Mouse (Mus musculus) myocyte (in vitro differentiated cells): ENCODE data around the gene Grb14.

Source experiments
- CEBPB ChIP-seq: IDR thresholded peaks from 2 replicates; pipeline ENCODE4 v1.6.1; 2011; ENCODE audit warnings: mild to moderate bottlenecking, moderate library complexity; ENCODE audit not compliant: poor library complexity, insufficient read depth, severe bottlenecking
- E2F4 ChIP-seq: IDR thresholded peaks from one replicate; pipeline ENCODE4 v1.6.1; 2011; ENCODE audit warnings: mild to moderate bottlenecking, control low read depth, moderate library complexity; ENCODE audit not compliant: insufficient read depth
- MAX ChIP-seq: IDR thresholded peaks from one replicate; pipeline ENCODE4 v1.6.1; 2011; ENCODE audit warnings: low read depth, mild to moderate bottlenecking, control low read depth
- MYOD1 ChIP-seq, 3 experiments: IDR thresholded peaks; one replicate each; pipeline ENCODE4 v1.6.1; 2011; ENCODE audit warnings: control low read depth in 2 of 3, low read depth in 2 of 3, mild to moderate bottlenecking in 2 of 3, moderate library complexity in 1 of 3; ENCODE audit not compliant: insufficient read length in 2 of 3, control insufficient read depth in 1 of 3
- MYOG ChIP-seq, 3 experiments: IDR thresholded peaks; one replicate each; pipeline ENCODE4 v1.6.1; 2011; ENCODE audit warnings: control low read depth in 2 of 3, low read depth in 2 of 3, mild to moderate bottlenecking in 2 of 3; ENCODE audit not compliant: insufficient read length in 2 of 3, control insufficient read depth in 1 of 3, insufficient read depth in 1 of 3
- POLR2A ChIP-seq: IDR thresholded peaks from one replicate; pipeline ENCODE4 v1.6.1; 2011; ENCODE audit warnings: low read depth, mild to moderate bottlenecking, control low read depth, moderate library complexity; ENCODE audit not compliant: insufficient read length
- POLR2AphosphoS2 ChIP-seq: IDR thresholded peaks from one replicate; pipeline ENCODE4 v1.6.1; 2011; ENCODE audit warnings: low read depth, control low read depth; ENCODE audit not compliant: insufficient read length
- TCF12 ChIP-seq: IDR thresholded peaks from one replicate; pipeline ENCODE4 v1.6.1; 2011; ENCODE audit warnings: mild to moderate bottlenecking, control low read depth; ENCODE audit not compliant: poor library complexity, insufficient read depth, severe bottlenecking
- TCF3 ChIP-seq: IDR thresholded peaks from one replicate; pipeline ENCODE4 v1.6.1; 2011; ENCODE audit warnings: low read depth, control low read depth; ENCODE audit not compliant: insufficient read length
- USF1 ChIP-seq: IDR thresholded peaks from one replicate; pipeline ENCODE4 v1.6.1; 2011; ENCODE audit warnings: low read depth, mild to moderate bottlenecking, control low read depth, moderate library complexity

DNA sequence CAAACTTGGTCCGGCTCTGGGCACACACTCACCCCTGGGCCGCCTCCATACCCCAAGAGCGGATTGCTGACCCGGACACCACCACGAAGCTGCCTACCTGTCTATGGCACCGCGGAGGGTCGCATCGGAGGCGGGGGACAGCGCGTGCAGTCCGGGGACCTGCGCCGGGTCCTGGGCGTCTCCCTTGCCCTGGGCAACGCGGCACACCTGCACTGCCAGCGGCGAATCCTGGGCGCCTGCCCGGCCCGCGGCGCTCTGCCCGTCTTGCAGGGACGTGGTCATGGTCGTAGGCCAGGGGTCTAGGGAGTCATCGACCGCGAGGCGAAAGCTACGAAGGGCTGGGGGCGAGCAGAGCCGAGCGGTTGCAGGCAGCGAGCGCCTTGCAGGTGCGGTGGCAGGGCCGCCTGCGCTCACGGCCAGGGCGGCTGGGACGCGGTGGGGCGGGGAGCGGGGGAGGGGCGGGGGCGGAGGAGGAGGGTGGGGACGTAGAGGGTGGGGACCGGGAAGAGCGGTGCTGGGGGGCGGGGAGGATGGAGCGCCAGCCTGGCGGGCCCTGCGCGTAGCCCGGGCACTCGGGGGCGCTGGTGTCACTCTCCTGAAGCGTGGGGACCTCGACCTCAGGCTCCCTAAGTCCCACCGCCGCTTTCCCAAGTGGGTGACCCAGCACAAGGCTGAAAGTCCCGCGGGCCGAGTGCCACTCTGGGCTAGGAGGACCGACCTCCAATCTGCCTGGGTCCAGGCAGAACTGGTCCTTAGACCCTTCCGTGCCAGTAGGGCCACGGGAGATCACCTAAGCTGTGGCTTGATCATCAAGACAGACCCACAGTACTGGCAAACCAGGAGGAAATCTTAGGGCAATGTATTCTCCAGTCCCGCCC, 2.2 kb downstream of the Grb14 start:
- TF ChIP-seq MYOG (IDR thresholded peaks at IDR 0.05; ENCODE audit: control insufficient read depth in 1 of 3, insufficient read depth in 1 of 3, insufficient read length in 2 of 3, low read depth in 2 of 3) (no peak), POLR2A (no peak), POLR2AphosphoS2 (no peak), USF1 (no peak), MAX (no peak), CEBPB (no peak), E2F4 (no peak), TCF12 (no peak), TCF3 (no peak), MYOD1 (IDR thresholded peaks at IDR 0.05; ENCODE audit: control insufficient read depth in 1 of 3, insufficient read length in 2 of 3, low read depth in 2 of 3) (no peak)
